Mouse (Mus musculus) layer of hippocampus, adult 9-10 months (tissue): ENCODE measurements around the gene Ninj1.

Source experiments
- DNase-seq: peaks from one replicate; pipeline ENCODE4 v3.0.0; 2022; ENCODE audit warnings: low spot score

Ninj1 gene

DNA sequence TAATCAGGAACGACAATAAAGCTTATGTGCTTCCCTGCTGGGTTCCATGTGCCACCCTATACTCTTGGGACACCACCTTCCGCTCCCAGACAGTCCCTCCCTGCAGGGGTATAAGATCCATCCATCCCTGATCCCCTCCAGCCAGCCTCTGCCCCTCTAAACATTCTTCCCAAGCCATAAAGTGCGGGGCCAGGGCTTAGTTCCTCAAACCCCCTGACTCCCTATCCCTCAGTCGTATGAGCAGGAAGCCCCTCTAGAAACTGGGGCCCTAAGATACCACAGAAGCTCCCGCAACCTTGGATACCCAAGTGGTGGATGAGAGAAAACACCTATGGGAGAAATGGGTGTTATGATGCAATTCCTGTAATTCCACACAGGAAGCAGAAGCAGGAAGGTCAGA is 8.9 kb downstream of the Ninj1 start:
- no peak for DNase-seq

DNA sequence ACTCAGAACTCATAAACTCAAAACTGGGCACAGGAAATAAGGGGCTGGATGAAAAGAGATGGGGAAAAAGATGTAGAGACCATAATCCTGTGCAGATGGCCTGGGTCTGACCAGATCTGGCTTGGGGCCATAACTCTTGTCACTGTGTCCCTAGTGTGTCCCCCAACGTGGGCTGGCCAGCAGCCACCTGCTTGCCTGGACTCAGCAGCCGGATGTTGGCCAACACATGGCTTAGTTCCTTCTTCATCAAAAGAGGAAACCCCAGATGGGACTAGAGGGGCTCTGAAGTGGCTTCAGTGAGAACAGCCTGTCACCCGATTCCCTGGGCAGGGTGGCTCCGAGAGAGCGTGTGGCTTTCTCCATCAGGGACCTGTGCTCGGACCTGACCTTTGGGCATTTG is 9.5 kb downstream of the Ninj1 start:
- DNase-seq, result no peak

DNA sequence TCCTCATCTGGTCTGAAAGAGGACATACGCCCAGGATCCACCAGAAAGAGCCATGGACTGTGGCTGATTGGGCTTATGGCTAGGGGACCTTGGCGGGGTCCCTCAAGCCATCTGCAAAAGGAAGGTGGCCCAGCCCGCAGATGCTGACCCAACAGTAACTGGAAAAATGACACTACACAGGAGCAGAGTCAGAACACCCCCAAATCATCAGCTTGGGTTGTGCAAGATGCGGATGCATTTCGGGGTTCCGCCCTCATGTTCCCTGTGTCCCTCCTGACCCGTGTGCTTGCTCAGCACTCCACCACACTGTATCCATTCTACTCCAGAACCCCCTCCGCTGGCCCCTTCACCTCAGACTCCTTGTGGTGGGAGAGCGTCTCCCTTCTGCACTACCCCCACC is 11.4 kb downstream of the Ninj1 start:
- no peak for DNase-seq

DNA sequence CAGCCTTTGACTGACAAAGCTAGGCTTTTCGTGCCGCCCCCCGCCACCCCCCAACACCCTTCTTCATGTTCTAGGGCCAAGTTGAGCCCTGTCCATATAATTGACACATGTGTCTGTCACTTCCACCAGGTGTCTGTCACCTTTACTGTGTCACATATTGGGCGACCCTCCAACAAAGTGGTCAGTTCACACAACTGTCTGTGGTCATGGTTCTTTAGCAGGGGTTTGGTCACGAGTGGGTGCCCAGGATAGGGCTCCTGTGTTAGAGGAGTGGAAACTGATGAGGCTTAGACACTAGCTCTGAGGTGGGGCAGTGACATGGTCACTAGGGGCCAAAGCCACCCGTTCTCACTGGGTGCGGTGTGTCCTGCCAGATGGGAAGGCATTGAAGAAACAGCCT is 12.6 kb downstream of the Ninj1 start:
- no peak for DNase-seq

DNA sequence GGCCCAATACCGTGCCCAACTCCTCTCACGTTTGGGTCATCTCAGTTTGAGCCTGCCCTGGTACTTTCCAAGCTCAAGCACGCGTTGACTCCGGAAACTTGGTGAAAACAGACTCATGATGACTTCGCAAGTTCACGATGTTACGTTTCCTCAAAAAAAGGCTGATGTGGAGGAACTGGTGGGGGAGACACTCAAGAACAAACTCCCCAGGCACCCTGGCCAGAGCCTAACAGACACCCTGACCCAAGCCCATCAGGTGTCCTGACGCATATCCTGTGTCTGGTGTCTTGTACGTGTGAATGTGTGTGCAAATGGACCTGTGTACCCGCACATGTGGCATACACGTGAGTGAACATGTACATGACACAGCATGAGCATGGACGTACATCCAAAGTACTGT is 13.4 kb downstream of the Ninj1 start:
- DNase-seq, result no peak

DNA sequence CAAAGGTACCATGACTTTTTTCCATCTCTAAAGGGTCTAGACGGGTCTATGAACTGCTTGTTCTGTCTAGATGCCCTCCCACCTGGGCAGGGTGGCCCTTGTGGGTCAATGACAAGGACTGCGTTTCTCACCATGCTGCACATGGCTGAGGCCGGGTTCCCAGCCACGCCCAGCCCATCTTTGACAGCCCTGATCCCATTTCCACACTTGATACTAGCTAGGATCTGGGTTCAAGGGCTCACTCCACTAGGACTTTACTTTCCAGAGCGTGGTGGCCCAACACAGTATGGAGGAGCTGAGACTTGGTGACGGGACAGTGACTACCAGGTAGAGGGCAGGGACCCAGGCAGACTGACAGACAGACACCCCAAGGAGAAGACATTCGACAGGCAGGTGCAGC is 15.3 kb downstream of the Ninj1 start:
- DNase-seq, result no peak

DNA sequence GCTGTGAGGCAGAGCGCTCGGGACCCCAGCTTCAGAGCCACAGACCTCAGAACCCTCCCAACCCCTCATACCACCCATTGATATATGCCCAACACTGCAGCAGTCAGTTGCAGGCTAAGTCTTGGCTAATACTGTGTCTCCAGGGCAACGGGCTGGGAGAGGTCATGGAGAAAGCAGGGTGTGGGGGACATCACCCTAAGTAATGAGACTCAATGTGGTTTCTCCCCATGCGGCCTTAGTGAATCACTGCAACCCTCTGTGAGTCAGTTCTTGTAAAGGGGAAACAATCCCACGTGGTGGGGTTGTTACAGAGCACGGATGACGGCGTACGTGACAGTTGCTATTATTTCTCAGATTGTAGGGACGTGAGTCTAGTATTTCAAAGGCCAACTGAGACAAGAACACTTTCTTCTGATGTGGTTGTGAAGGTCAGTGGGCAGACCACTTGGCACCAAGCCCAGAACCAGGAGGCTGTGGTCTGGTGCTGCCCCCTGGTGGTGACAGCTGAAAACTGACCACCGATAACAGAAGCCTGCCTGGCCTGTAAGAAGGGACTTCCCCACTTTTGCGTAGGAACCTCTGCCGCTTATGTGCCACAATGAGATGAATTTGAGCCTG is 18.2 kb downstream of the Ninj1 start:
- DNase-seq, result peak; percentile 84

DNA sequence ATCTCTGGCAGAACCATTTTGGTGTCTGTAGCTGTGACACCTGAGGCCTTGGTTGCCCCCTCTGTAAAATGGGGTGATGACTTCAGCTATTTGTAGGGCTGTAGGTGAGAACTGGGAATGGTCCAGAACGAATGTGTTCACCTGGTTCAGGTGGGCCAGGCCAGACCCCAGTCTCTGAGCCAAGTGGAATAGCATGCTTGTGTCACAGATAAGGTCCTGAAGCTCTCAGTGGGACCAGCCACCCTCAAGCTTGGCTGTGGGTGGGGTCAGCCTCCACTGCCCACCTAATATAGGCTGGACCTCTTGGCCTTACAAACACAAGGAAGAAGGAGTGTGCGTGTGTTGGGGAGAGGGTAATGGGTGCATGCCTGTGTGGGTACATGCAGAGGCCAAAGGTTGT is 19.1 kb downstream of the Ninj1 start:
- no peak for DNase-seq

DNA sequence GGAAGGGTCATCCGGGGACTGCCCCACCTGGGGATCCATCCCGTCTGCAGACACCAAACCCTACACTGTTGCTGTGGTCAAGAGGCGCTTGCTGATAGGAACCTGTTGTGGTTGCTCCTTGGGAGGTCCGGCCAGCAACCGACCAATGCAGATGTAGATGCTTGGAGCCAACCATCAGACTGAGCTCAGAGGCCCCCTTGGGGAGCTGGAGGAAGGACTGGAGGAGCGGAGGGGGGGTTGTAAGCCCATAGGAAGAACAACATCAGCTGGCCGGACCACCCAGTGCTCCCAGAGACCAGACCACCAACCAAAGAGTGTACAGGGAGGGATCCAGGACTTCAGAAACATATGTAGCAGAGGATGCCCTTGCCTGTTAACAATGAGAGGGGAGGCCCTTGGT is 22.0 kb downstream of the Ninj1 start:
- DNase-seq, result no peak

DNA sequence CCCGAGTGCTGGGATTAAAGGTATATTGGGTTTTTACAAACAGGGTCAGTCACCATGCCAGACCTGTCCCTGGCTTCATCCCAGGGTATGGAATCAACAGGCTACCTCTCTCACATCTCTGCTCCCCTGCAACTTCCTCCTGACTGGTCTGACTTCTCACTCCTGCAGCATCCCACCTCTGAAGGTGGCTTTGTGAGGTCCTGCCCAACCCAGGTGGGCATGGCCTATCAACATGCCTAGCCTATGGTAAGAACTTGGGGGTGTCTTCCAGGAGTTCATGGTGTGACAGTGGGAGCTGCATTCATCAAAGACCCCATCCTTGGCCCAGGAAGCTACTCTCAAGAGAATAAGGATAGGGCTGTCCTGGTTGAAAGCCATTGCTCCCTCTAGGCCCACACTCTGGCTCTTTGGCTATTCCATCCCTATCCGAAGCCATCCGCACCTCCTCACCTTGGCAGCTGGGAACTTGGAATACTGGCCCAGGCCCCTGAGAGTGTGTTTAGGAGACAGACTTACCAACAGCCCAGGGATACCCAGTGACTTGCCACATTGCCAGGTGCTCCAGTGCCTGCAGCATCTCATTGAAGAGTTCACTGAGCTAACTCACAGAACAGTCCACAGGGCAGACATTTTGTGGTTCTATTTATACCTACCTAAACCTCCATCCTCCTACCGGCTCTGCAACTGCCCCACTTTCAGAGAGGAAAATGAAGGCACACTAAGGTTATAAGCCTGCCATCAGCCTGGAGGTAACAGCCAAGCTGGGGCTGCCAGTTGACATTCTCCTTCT is 25.6 kb downstream of the Ninj1 start:
- no peak for DNase-seq

DNA sequence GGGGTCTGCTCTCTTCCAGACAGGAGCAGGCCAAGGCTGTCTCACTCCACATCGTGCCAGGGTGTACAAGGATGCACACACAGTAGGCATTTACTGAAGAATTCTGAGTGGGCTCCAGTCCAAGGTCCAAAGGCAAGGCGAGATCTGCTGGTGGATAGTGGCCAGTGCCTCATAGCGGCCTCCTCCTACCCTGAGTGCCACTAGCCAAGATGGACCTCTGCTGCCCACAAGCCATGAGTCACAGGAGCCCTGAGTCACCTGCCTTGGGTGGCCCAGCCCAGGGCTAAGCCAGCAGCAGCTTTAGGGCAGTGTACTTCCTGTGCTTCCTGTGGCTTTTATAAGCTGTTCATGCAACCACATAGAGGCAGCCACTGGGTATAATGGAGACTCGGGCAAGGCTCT is 26.2 kb downstream of the Ninj1 start:
- DNase-seq, result no peak

DNA sequence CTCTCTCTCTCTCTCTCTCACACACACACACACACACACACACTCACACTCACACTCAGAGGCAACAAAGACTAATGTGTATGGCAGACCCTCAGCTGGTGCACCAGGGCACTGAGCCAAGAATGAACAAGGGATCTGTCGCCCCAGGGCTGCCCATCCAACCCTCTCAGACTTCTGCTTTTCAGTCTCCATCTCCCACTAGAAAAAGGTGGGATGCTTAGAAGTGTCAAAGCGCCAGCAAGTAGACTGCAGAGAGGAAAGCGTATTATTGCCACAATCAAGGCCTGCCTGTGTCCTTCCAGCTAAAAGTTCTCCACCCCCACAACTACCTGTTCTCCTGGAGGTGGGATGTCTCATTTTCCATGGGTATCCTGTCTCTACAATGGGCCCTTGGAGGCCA is 27.2 kb downstream of the Ninj1 start:
- no peak for DNase-seq

DNA sequence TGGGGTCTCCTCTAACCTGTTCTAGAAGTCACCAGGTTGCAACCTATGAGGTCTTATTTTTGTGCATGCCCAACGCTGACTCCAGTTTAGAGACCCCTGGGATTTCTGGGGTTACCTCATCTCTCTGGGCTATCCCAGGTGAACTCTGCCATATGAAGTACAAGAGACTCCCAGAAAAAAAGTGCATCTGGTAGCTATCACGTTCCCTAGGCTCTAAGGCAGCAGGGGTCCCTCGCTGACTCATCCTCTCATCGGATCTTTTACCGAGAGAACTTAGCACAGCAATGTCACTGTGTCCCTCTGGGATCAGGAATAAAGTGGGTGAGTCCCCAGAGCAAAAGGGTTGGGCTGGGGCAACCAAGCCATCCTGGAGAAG is 27.8 kb downstream of the Ninj1 start:
- no peak for DNase-seq

DNA sequence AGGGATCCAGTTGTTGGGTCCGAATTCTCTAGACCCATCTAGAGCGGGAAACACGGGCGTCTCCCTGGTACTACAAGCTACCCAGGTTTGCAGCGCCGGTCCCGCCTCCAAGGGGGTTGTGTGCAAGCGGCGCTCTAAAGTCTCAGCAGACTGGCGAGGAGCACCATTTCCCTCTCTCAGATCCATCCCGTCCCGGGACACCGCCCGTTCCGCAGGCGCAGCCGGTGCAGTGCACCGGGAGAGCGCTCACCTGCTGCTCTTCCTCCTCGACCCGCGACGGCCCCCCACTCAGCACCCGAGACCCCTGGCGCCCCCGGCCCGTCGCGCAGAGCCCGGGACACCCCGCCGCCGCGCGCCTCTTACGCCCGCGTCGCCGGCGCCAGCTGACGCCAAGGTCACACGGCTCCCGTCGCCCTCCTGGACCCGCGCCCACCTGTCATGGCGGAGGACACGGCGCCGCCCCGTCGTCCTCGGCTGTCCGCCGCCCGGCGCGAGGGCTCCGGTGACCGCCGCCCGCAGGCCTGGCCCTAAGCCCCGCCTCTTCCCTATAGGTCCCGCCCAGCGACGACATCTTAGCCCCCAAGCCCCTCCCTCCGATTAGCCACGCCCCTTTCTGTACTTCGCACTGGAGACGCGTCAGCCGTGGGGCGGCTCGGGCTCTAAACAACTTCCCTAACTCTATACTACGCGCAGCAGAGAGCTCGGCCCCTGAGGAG is 28.4 kb downstream of the Ninj1 start, which contains the start of gene Card19:
Gene Card19, minus strand, starts transcription at position 534 of the 716 bp plus-strand sequence.
- peak; percentile 78 for DNase-seq

DNA sequence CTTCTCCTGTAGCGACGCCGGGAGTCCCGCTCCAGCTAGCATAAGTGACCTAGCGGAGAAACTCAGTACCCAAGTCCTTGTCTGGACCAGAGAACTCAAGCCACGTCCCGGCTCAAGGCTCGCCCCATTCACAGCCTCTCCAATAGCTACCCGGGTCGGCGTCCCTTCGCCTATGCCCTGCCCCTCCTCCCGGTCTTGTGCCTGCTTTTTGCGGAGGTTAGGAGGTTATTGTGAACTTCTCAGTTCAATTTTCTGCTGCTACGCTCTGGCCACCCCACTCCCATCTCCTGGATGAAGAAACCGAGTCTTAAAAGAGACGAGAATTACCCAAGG is 28.9 kb downstream of the Ninj1 start:
- no peak for DNase-seq

DNA sequence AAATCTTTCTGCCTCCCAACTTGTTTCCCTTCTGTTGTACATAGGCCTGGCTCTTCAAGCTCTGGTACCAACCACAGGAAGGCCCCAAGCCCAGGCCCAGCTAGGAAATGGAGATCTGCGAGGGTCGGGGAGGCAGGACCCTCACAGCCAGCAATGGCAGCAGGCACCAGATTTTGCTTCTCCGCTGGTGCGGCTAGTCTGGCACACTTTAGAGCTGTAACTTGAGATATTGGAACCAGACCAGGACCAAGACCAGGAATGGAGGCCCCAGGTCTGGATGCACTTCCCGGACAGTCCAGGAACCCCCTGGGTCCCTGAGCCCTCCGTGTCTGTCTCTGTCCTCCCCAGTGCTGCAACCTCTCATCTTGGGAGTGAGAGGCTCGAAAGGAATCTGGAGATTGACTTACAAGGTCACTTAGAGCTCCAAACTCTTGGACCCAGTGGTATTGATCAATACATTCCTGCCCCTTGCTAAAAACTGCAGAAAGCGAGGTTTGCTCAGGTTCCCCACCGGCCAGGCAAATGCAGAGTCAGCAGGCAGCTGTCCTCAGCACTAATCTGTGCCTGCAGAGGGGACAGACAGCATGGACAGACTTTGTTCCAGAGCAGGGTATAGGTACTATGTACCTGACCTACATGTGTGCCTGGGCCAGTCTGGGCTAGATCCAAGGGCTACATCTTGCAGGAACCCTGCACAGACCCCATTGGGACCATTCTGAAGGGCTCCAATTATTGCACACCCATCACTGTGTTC is 29.7 kb downstream of the Ninj1 start:
- no peak for DNase-seq

DNA sequence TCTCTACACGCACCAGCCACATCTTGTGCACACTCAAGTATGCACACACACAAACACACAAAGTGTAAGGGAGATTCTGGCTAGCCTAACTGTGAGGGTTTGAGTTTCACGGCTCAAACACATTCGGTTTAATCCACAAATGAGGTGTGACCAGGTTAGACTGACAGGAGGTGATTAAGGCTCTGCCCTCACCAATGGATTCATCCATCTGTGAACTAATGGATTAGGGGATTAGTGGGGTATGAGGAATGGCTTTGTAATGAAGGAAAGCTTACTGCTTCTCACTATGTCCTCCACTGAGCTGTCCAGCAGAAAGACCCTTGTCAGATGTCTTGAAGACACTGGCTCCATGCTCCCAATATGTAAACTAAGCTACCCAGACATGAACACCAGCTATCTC is 31.4 kb downstream of the Ninj1 start:
- DNase-seq, result no peak

DNA sequence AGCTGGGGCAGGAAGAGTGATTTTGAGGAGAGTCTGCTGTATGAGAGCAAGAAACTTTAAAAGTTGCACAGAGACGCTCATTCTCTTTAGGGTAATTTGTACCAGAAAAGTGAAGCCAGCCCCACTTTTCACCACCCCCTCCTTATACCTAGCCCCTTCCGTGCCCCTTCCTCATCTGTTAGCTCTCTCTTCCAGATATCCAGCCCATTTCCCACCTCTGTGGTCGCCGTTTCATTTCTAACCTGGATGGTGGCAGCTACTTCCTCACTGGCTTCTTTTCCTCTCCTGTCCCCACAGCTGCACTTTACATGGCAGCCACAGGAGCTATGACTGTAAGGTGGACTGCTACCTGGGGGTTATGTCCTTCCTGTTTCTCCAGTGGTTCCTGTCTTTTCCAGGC is 32.1 kb downstream of the Ninj1 start:
- no peak for DNase-seq

DNA sequence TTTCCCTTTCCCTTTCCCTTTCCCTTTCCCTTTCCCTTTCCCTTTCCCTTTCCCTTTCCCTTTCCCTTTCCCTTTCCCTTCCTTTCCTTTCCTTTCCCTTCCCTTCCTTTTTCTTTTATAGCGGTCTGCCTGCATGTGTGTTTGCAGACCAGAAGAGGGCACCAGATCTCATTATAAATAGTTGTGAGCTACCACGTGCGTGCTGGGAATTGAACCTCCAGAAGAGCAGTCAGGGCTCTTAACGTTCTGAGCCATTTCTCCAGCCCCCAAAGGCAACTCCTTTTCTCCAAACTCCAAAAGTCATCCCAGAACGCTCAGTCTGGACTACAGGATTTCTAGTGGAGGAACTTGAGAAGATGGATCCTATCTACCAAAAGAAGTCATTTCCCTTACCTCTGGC is 33.6 kb downstream of the Ninj1 start:
- no peak for DNase-seq

DNA sequence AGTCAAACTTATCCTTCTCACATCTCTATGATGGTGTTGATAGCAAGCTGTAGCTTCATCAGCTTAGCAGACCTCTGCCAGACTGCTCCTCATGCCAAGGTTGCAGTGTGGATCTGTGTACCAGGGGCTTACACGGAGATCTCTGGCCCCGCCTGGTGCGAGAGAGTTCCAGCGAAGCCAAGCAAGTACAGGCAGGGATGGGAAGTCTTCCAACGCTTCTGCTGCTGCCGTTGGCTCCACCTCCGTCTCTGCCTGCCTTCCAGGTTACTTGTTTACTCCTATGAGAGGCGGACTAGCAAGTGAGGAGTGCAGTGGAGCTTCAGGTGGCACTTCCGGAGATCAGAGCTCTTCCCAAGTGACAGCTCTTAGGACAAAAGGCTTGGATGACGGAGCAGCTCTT is 37.0 kb downstream of the Ninj1 start:
- DNase-seq, result no peak

DNA sequence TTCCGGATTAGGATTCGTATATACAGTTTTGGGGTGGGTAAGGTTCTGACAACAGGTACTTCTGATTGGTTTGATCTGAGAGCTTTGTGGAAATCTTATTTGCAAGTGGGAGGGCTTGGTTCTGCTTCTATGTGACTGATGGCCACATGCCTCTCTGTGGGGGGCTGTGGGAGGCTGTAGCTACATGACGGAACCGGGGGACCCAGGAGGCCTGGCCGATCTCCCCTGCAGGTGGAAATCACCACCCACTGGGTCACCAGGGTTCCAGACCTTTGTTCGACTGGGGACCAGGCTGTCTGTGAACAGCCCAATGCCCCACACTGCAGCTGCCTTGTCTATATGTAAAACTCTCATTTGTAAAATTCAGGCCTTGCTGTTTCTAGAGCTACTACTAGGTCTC is 37.4 kb downstream of the Ninj1 start:
- no peak for DNase-seq

DNA sequence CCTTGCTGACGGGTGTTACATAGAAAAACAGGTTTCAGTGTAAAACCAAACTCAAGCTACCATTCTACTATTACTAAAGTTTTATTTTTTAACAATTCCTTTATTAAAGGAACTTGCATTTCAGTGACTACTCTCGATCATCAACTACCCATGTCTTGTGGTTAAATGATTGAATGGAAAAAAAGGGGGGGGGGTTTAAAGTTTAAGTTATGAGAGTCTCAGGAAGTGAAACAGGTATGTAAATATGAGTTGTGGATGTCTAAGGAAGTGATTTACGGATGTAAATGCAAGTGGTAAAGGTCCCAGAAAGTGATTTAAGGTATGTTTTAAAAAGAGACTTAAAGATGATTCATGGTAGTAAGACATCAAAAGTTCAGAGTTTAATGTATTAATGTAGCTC is 37.9 kb downstream of the Ninj1 start:
- DNase-seq, result no peak

DNA sequence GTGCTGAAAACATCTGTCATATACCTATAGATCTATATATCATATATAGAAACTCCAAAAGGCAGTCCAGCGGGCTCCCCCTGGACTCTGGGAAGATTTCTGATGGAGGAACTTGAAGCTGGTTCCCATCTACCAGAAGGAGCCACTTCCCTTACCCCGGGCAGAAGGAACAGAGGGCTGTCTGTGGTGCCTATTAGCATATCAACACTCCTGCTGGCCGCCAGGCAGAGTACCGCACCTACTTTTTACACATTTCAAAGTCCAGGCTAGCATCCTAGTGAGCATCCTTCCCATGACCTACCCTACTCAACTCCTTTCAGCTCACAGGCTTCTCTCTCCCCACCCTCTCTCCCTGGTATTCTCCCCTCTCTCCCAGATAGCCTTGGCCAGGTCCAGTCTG is 38.3 kb downstream of the Ninj1 start:
- DNase-seq, result no peak
